Mouse (Mus musculus) lung, embryonic 16.5 days (tissue): ENCODE data around the gene Ogfr. TPM values are rescaled to one million over a fixed set of nuclear protein-coding genes. Genes with fewer than 3 reads are reported as not detected.

Experiments used
- ATAC-seq: fragments of 200-750 bp; cut with Nextera tagmentation; 2 replicates; pipeline ENCODE4 v1.8.0; 2017; ENCODE audit warnings: low read depth, mild to moderate bottlenecking, moderate library complexity
- H3K27ac ChIP-seq: fragments of 300-500 bp; sonication (generic); 2 replicates; pipeline ENCODE4 v1.5.1; 2014; ENCODE audit warnings: mild to moderate bottlenecking, control low read depth, low read length
- H3K27me3 ChIP-seq: fragments of 300-500 bp; sonication (generic); 2 replicates; pipeline ENCODE4 v1.6.1; 2014; ENCODE audit warnings: low read depth, low read length, mixed read lengths; ENCODE audit not compliant: control insufficient read depth, insufficient read depth
- H3K36me3 ChIP-seq: fragments of 300-500 bp; sonication (generic); 2 replicates; pipeline ENCODE4 v1.6.1; 2014; ENCODE audit warnings: low read length; ENCODE audit not compliant: control insufficient read depth, insufficient read depth
- H3K4me1 ChIP-seq: fragments of 300-500 bp; sonication (generic); replicated peaks from 2 replicates; pipeline ENCODE4 v1.6.1; 2014; ENCODE audit warnings: low read length, mixed read lengths; ENCODE audit not compliant: control insufficient read depth, insufficient read depth
- H3K4me2 ChIP-seq: fragments of 300-500 bp; sonication (generic); 2 replicates; pipeline ENCODE4 v1.6.1; 2014; ENCODE audit warnings: low read depth, low read length, control low read depth
- H3K4me3 ChIP-seq: fragments of 300-500 bp; sonication (generic); 2 replicates; pipeline ENCODE4 v1.5.1; 2014; ENCODE audit warnings: mild to moderate bottlenecking, low read length, control low read depth
- H3K9ac ChIP-seq: fragments of 300-500 bp; sonication (generic); 2 replicates; pipeline ENCODE4 v1.6.1; 2014; ENCODE audit warnings: low read length, control low read depth
- H3K9me3 ChIP-seq: fragments of 300-500 bp; sonication (generic); 2 replicates; pipeline ENCODE4 v1.6.1; 2016; ENCODE audit warnings: low read length; ENCODE audit not compliant: control insufficient read depth
- WGBS: fragments of 180-500 bp; shearing (Covaris S2); extraction: QIAGEN DNeasy Blood & Tissue Kit; methylation state at CpG from one replicate; pipeline ENCODE4 v1.1.7; 2014; 5-methylcytosine and 5-hydroxymethylcytosine counted together
- polyA plus RNA-seq: library from polyadenylated mRNA; unstranded; fragments of >200 nt; fragmentation: Nextera tagmentation; extraction: Ambion mirVana; gene quantifications from 2 replicates; pipeline ENCODE4 v1.2.1, GENCODE M21; 2015

The Ogfr gene
- 46.9 and 51.8 TPM in 2 replicates for polyA plus RNA-seq

GRCm38 (mm10) chr2:180589123-180589831, at the start of gene Ogfr:
Ogfr (plus strand) TSS chr2:180589245.
- H3K36me3 ChIP-seq = peaks cover 38% of the 10 kb centered on the region
- peak; percentile 96 for ATAC-seq

GRCm38 (mm10) chr2:180543675-180544074, 45.4 kb upstream of the Ogfr start:
- 62% methylated on average over 2 of the region's 2 CpGs for WGBS
- H3K4me3 ChIP-seq = no peak overlapping the region
- no peak for ATAC-seq
- no peak overlapping the region for H3K27ac ChIP-seq
- peaks cover 6% of the 10 kb centered on the region for H3K4me1 ChIP-seq
- no peaks in the 10 kb centered on the region for H3K36me3 ChIP-seq
- H3K9ac ChIP-seq = no peak overlapping the region
- no peak overlapping the region for H3K4me2 ChIP-seq
- no peaks in the 10 kb centered on the region for H3K9me3 ChIP-seq
- no peaks in the 10 kb centered on the region for H3K27me3 ChIP-seq

More at GRCm38 (mm10) chr2:180589123-180589831, at the start of gene Ogfr:
- Histone ChIP-seq H3K4me2 (peak within 1 kb of the TSS; percentile 84), H3K27me3 (no peaks in the 10 kb centered on the region), H3K9me3 (no peaks in the 10 kb centered on the region), H3K9ac (peak within 1 kb of the TSS; percentile 93), H3K4me1 (peaks cover 6% of the 10 kb centered on the region), H3K4me3 (peak within 1 kb of the TSS; percentile 97), H3K27ac (peak within 1 kb of the TSS; percentile 92)
- under 1% methylated on average over 52 of the region's 67 CpGs for WGBS

- H3K9me3 ChIP-seq = no peaks in the 10 kb centered on the region
- H3K4me1 ChIP-seq = peaks cover 6% of the 10 kb centered on the region
- 72% methylated on average over 18 of the region's 18 CpGs for WGBS
- no peak overlapping the region for H3K27ac ChIP-seq
- H3K36me3 ChIP-seq = no peaks in the 10 kb centered on the region
- 0 out of 2 replicates have a peak, but pooled peaks have one; percentile 32 for ATAC-seq
- H3K4me2 ChIP-seq = no peak overlapping the region
- no peak overlapping the region for H3K9ac ChIP-seq
- no peak overlapping the region for H3K4me3 ChIP-seq
- H3K27me3 ChIP-seq = no peaks in the 10 kb centered on the region
These were observed 44.0 kb upstream of the Ogfr start for GRCm38 (mm10) chr2:180545046-180545445.

- Histone ChIP-seq H3K9ac (no peak overlapping the region), H3K36me3 (no peaks in the 10 kb centered on the region), H3K27me3 (no peaks in the 10 kb centered on the region), H3K4me3 (no peak overlapping the region), H3K4me2 (peak overlapping the region; percentile 28; the same call in 1 of the 2 replicates), H3K4me1 (peaks cover 6% of the 10 kb centered on the region), H3K9me3 (no peaks in the 10 kb centered on the region), H3K27ac (no peak overlapping the region)
- peak; percentile 79 for ATAC-seq
- 8% methylated on average over 8 of the region's 8 CpGs for WGBS
These were observed 41.5 kb upstream of the Ogfr start for GRCm38 (mm10) chr2:180547384-180548106.

GRCm38 (mm10) chr2:180552340-180552739, 36.7 kb upstream of the Ogfr start:
- no peaks in the 10 kb centered on the region for H3K36me3 ChIP-seq
- H3K27ac ChIP-seq = no peak overlapping the region
- H3K4me1 ChIP-seq = peaks cover 4% of the 10 kb centered on the region
- no peak overlapping the region for H3K9ac ChIP-seq
- no peak for ATAC-seq
- no peak overlapping the region for H3K4me2 ChIP-seq
- no peaks in the 10 kb centered on the region for H3K27me3 ChIP-seq
- 57% methylated on average over 3 of the region's 3 CpGs for WGBS
- no peaks in the 10 kb centered on the region for H3K9me3 ChIP-seq
- H3K4me3 ChIP-seq = no peak overlapping the region

DNA sequence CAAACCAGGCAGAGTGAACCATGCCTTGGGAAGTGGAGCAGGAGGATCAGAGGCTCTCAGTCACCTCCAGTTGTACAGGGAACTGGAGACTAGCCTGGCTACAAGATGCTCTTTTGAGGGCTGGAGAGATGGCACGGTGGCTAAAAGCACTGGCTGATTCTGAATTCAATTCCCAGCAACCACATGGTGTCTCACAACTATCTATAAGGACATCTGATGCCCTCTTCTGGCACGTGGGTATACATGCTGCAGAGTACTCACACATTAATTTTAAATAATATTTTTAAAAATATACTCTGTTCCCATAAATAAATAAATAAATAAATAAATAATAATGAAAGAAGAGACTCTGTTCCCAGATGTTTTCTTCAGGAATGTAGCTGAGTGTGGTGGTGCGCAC, 33.8 kb upstream of the Ogfr start:
- H3K4me3 ChIP-seq = no peak overlapping the region

GRCm38 (mm10) chr2:180556470-180556869, 32.6 kb upstream of the Ogfr start:
- Histone ChIP-seq H3K4me2 (no peak overlapping the region), H3K4me1 (no peaks in the 10 kb centered on the region), H3K27me3 (no peaks in the 10 kb centered on the region), H3K9me3 (peaks cover 4% of the 10 kb centered on the region; the same call in 1 of the 2 replicates), H3K36me3 (no peaks in the 10 kb centered on the region), H3K27ac (no peak overlapping the region), H3K9ac (no peak overlapping the region), H3K4me3 (no peak overlapping the region)
- WGBS = 71% methylated on average over 3 of the region's 3 CpGs
- ATAC-seq = no peak

More for the DNA sequence above, 33.8 kb upstream of the Ogfr start:
- Histone ChIP-seq H3K27me3 (no peaks in the 10 kb centered on the region), H3K27ac (no peak overlapping the region), H3K4me2 (no peak overlapping the region), H3K9ac (no peak overlapping the region), H3K9me3 (peaks cover 3% of the 10 kb centered on the region; the same call in 1 of the 2 replicates), H3K36me3 (no peaks in the 10 kb centered on the region), H3K4me1 (no peaks in the 10 kb centered on the region)
- ATAC-seq = no peak
- WGBS = 55% methylated on average over 3 of the region's 3 CpGs

GRCm38 (mm10) chr2:180560245-180560644, 28.8 kb upstream of the Ogfr start:
- no peak overlapping the region for H3K4me3 ChIP-seq
- no peak overlapping the region for H3K4me2 ChIP-seq
- H3K27ac ChIP-seq = no peak overlapping the region
- no peaks in the 10 kb centered on the region for H3K36me3 ChIP-seq
- 53% methylated on average over 5 of the region's 5 CpGs for WGBS
- peaks cover 4% of the 10 kb centered on the region; the same call in 1 of the 2 replicates for H3K9me3 ChIP-seq
- no peak for ATAC-seq
- peaks cover 6% of the 10 kb centered on the region for H3K27me3 ChIP-seq
- H3K4me1 ChIP-seq = no peaks in the 10 kb centered on the region
- H3K9ac ChIP-seq = no peak overlapping the region

DNA sequence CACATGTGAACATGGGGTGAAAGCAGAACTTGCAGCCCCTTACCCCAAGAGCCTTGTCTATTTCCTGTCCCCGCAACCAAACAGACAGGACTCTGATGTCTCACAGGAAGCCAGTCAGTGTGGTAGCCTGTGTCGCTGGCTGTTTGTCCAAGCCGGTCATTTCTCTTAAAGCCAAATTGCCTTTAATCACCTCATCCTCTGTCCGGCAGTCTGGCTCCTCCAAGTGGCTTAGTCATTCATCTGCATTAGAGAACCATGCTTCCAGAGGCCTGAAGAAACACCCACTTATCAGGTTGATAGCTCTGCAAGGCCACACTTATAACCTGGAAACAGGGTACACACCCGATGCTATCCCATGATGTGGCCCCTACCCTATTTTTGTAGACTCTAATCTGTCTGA, 26.9 kb upstream of the Ogfr start:
- no peak for ATAC-seq

More for the DNA sequence above, 26.9 kb upstream of the Ogfr start:
- Histone ChIP-seq H3K27me3 (peaks cover 6% of the 10 kb centered on the region), H3K36me3 (no peaks in the 10 kb centered on the region), H3K9ac (no peak overlapping the region), H3K27ac (no peak overlapping the region), H3K4me1 (peaks cover 8% of the 10 kb centered on the region; the same call in 1 of the 2 replicates), H3K4me2 (no peak overlapping the region), H3K4me3 (no peak overlapping the region), H3K9me3 (peaks cover 4% of the 10 kb centered on the region; the same call in 1 of the 2 replicates)
- WGBS = 36% methylated on average over 5 of the region's 5 CpGs
